Mouse (Mus musculus) heart, postnatal 25 days (tissue): ENCODE measurements around the gene Dnah1. TPM values are rescaled to one million over a fixed set of nuclear protein-coding genes. Genes with fewer than 3 reads are reported as not detected.

Experiments used
- DNase-seq: peaks from one replicate; pipeline ENCODE4 v3.0.0; 2022; ENCODE audit warnings: low spot score
- intact Hi-C: fragments of 180-260 bp; cut with DNase I; formaldehyde crosslinking; loops from one replicate; pipeline ENCODE4 v1.15.1; 2025
- total RNA-seq, 2 experiments: library from RNA; stranded (reverse); gene quantifications; 2 replicates each; pipeline ENCODE4 v1.2.3; 2021

The Dnah1 gene
- total RNA-seq, 2 experiments from 2014 or later: 0.03 to 0.11 TPM

DNA sequence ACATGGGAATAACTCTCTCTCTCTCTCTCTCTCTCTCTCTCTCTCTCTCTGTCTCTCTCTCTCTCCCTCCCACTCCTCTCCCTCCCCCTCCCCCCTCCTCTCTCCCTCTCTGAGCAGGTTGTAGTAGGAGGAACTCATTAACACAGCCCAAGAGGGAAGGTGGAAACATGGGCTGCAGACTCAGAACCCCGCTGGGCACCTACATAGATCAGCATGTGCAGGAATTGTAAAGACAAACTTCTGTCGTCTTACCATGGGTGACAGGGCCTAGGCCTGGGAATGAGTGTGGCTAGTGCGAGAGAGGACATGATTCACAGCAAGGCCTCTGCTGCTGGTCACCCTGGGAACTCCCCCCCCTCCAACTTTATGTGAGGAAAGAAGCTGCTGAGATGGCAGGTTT is 1.5 kb downstream of the Dnah1 start:
- no peak for DNase-seq
- intact Hi-C loops: no loop called here

DNA sequence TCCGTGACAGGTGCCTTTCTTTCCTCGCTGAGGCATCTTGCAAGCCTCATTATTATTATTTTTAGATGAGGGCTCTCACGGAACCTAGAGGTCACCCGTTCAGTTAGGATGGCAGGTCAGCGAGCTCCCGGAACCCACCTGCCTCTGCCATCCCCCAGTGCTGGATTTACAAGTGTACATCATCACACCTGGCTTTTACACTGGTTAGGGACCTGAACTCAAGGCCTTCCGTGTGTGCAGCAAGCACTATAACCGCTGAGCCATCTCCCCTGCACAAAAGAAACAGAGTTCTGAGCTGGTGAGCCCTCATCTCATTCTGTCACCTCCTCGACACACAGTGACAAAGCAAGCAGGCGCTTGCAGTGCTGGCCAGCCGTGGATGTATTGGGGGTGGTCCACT is 2.5 kb downstream of the Dnah1 start:
- intact Hi-C loops: no loop called here

DNA sequence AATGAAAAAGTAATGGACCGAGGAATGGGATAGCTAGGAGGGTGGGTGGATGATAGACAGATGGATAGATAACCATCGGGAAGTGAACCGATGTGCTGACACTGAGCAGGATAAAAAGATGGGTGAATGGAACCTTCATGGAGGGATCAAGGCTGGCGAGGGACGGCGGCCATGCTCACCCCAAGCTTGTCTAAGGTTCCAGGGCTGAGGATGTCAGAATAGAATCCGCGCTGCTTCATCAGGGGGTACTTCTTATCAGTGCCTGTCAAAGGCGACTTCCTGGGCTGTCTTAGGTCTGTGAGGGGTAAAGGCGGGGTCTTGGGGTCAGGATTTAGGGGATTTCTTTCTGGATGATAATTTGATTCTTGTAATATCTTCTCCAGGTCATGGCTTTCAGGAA is 4.2 kb downstream of the Dnah1 start:
- DNase-seq: no peak
- intact Hi-C loops: no loop called here

More for the DNA sequence above, 2.5 kb downstream of the Dnah1 start:
- no peak for DNase-seq

DNA sequence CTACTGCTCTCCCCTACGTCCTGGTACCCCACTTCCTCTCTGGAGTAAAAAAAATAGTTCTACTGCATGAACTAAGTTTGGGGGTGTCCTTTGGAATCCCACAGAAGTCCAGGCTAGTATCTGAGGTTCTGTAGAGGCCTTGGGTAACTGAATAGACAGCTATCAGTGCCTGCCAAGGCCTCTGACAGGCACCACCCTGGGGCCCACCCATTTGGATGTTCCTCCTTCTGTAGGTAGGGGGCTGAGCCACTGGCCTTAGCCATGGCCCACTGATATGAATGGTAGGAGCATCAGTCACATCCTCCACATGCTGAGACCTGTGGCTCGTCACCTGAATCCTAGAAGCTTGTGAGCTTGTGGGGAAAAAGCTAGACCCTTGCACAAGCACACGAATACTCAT is 5.9 kb downstream of the Dnah1 start:
- no peak for DNase-seq
- intact Hi-C loops: no loop called here

DNA sequence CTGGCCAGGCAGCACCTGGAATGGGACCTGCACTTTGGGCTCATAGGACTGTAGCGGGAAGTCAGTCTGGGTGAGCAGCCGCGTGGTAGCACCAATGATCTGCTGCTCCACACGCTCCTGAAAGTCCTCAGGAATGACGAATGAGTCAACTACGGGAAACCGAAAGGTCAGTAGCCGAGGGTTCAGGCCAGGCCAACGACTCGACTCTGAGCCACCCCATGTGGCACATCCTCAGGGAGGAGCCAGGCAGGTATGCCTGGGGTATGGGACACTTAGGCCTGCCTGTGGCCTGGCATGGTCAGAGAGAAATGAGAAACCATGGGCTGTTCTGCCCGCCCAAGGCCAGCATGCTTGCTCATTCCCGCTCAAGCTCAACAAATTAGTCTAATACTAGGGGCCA is 7.1 kb downstream of the Dnah1 start:
- intact Hi-C loops: no loop called here
- no peak for DNase-seq

DNA sequence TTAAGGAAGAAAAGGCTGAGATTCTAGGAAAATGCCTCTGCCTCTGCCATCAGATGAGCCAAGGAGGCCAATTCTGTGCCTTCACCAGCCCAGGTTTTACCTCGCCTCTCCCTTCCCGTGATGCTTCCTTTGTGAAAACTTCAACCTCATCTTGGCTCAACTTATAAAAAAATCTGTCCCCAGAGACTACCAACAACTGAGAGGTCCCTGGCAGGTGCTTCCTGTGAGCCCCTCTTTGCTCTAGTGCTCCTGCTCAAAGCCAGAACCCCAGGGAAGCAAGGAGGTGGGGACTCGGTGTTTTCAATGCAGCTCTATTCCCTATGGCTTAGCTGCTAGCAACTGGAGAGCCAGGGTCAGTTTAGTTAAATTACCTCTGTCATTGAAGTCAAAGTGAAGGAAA is 10.5 kb downstream of the Dnah1 start:
- no peak for DNase-seq
- intact Hi-C loops: no loop called here

DNA sequence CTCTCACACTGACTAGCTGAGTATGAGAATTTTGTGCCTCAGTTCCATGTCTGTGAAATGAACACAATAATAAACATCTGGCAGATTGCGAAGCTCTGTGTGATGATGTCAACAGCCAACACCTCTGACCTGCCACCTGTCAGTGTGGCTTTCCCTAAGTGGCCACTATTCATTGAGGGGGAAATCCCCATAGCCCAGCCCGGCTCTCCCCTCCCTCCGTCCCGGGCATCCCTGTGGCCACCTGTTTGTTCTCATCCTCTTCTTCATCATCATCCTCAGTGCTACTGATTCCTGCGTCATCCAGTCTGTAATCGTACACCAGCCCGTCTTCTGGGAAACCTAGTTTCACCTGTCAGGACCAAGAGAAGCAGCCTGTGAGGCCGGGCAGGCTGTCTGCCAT is 38.0 kb downstream of the Dnah1 start:
- intact Hi-C loops: no loop called here
- DNase-seq: no peak

DNA sequence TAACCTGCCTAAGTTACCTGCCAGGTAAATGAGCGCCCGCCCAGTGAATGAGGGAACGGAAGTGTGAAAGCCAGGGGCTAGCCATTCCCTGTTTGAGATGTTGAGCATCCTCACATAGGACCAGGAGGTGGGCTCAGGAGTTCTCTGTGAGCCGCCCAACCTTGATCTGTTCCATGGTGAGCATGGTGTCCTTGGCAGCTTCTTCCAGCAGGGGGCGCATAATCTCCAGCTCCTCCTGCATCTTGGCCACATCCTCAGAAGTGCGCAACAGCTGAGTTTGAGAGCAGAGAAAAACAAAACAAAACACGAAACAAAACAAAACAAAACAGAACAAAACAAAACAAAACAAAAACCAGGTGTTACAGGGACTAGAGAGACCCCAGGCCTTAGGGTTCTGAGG is 51.5 kb downstream of the Dnah1 start:
- intact Hi-C loops: loop anchor here (2.0 to 10.0 kb wide), 4 partner anchors 53 to 333 kb away; no protein-coding TSS in a partner anchor
- no peak for DNase-seq

DNA sequence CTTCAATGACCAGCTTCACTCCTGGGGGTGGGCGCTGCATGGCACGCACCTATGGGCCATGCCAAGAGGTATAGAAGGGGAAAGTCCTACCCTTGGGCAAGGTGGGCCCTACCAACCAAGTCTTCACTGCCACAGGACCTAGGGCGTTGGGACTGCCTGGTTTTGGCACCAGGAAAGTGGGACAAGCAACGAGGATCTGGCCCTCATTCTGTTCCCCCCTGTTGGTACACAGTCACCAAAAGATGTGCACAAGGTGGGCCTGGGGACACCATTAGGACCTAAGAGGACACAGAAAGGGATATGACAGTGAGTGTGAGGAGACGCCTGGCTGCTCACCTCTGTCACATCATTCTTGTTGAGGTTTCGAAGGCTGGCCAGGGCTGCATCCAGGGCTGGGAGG is 52.6 kb downstream of the Dnah1 start:
- intact Hi-C loops: loop anchor here (5.0 to 10.0 kb wide), 2 partner anchors 96 to 334 kb away; no protein-coding TSS in a partner anchor

DNA sequence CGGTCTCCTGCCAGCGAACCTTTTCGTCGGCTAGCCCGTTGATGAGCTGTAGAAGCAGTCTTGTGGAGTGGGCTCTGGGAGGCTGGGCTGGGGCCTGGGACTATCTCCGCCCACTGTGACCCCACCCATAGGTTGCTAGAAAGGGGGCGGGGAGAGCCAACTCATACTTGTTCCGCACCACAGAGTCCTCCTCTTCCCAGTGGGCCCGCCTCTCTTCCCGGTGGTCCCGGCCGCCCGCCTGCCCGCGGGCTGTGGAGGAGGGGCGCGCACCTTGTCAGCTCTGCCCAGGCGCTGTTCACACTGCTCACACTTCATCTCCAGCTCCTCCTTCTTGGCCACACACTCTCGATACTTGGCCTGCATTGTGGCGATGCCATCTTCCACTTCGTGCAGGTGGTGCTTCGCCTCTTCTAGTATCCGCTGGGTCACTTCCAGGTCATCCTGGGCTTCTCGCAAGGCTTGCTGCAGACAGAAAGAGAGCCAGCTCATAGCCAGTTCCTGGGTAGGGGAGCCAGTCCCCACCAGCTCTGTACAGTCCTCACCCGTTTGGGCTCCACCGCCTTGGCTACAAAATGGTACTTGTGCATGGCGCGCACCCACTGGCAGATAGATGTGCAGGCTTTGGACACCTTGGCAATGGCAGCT is 54.1 kb downstream of the Dnah1 start:
- intact Hi-C loops: loop anchor here (5.0 to 10.0 kb wide), 2 partner anchors 98 to 335 kb away; no protein-coding TSS in a partner anchor
- DNase-seq: no peak

More for the DNA sequence above, 52.6 kb downstream of the Dnah1 start:
- no peak for DNase-seq

DNA sequence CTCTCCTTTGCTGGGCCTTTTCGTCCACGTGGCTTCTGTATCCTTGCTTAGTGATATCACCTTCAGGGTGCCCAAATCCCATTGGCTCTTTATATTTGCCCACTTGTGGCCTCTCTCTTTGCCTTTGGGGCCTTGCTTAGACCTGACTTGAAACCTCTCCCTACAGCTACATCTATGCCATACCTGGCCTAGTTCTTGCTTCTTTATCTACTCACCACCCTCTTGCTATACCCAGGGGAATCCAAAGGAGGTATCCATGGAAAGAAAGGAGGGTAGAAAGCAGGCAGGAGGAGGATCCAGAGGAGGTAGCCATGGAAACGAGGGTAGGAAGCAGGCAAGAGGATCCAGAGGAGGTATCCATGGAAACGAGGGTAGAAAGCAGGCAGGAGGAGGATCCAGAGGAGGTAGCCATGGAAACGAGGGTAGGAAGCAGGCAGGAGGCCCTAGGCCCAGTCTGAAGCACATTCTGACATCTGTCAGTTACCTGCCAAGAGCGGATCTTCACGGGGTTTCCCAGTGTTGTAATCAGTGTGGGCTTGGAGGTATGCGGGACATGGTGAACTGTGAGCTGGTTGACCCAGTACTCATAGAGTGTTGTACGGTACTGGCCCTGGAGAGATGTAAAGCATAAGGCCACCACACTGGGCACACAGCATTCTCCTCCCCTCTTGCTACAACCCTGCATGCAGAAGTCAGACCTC is 55.2 kb downstream of the Dnah1 start:
- intact Hi-C loops: no loop called here
- DNase-seq: no peak

DNA sequence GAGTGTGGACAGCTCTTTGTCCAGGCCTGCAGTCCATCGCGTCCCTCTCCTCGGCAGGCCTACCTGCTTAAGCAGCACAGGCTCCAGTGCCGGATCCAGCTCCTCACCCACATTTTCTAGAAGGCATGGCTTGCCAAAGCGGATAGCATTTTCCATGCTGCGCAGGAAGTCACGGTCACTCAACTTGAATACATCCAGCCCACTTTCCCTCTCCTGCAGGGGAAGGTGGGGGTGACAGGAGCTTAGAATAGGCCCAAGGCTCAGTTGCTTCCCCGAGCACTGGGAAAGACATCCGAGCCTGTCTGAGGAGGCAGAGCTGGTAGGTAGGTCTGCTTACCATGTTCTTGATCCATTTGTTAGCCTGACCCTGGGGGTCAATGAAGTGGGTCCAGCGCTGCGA is 56.0 kb downstream of the Dnah1 start:
- intact Hi-C loops: no loop called here
- no peak for DNase-seq

DNA sequence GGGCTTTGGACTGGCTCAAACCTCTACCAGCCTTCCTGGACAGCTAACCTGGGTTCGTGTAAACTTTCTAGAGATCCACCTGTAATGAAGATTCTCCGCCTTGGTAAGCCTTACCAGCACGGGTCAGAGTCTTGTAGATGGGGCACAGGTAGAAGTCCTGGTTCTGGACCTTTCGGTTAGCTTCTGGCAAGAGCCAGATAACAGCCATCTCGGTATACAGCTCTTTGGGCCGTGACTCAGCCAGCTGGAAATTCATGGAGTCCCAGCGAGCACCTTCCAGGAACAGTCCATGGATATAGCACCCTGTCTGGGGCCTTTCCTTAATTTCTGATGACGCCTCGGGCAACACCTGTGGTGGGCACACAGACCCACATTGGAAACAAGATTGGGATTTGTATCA is 62.8 kb downstream of the Dnah1 start:
- no peak for DNase-seq
- intact Hi-C loops: no loop called here

DNA sequence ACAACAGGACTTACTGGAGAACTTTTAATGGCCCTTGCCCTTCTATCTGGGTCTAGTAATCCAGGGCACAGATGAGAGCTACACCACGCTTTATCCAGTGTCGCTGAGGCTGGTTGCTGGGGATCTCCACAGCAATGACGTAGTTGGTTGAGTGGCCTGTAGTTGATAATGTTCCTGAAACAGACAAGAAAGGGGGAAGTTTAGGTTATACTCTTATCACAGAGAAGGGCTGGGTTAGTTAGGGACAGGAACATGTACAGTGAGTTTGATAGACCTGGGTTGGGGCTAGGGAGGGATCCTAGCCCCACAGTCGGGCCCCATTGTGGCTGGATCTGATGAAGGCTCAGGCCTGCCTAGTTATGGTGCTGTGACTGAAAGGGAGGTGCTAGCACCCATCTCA is 63.3 kb downstream of the Dnah1 start:
- no peak for DNase-seq
- intact Hi-C loops: no loop called here

DNA sequence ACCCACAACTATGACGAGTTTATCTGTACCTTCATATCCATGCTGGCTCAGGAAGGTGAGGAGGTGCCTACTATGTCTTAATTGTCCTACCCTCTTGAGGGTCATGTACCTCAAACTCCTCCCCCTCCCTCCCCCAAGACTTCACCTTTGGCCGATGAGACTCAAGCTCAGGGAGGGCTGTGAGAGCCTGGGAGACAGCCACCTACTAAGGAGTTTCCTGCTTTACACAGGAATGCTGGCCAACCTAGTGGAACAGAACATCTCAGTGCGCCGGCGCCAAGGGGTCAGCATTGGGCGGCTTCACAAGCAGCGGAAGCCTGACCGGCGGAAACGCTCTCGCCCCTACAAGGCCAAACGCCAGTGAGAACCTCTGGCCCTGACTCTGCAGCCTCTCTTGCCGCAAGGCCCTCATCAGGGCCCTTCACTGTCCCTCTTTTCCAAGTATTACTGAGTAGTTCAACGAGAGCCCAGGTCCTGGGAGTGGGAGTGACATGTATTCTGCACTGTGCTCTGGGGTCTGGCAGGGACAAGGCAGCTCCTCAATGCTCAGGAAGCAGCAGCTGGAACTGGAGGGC is 65.1 kb downstream of the Dnah1 start:
- intact Hi-C loops: no loop called here
- no peak for DNase-seq

DNA sequence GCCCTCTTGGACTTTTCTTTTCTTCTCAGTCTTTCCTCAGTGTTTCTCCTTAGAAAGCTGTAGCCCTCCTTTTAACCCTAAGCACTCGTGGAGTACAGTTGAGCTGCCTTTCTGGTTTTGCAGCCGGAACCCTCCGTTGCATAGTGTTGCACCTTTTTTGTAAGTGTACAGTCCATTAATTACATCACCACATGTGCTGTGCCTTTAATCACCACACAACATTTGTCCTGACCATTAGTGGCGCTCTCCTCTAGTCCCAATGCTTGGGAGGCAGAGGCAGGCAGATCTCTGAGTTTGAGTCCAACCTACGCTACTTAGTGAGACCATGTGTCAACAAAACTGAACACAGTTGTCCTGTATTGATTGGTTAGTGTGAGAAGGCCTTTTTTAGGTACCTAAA is 71.6 kb downstream of the Dnah1 start:
- no peak for DNase-seq
- intact Hi-C loops: loop anchor here (5.0 kb wide), 1 partner anchor 85 kb away; the partner anchor contains the start of gene Capn7

DNA sequence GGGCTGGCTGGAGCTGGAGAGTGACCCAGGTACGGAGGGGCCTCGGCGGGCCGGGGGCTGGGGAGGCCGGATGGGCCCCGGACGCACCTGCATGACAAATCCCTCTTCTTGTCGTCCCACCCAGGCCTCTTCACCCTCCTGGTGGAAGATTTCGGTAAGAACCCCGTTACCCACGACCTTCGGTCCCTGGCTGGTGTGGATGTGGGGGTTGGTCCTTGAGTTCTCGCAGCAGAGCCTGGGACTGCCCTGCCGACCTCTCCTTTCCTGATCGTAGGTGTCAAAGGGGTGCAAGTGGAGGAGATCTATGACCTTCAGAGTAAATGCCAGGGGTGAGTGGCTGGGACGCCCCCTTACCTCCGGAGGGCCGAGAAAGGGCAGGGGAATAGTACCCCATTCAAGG is 72.1 kb downstream of the Dnah1 start:
- intact Hi-C loops: loop anchor here (5.0 kb wide), 1 partner anchor 86 kb away; the partner anchor contains the start of gene Capn7

DNA sequence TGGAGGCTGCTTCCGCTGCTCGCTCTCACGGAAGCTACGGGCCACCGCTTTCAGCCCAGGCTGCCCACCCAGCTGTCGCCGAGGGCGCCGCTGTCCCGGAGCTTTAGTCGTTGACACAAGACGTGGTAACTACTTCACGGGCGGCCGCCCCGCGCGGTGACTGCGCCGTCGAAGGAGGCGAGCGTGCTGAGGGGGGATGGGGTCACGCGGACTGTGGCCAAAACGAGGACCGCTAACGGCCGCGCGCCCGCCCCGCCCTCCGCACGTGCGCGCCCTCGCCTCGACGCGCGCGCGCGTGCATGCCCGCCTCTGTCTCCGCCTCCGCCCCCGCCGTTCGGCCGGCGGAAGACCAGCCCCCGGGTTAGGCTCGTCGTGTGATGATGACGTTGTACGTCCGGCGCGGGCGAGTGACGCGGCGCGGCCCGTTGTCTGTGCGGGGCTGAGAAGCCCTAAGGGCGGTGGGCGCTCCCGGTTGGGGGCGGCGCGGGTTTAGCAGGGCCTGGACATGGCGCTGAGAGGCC is 72.6 kb downstream of the Dnah1 start, which contains the start of the genes Phf7 and Bap1:
TSS of gene Phf7 (minus strand) at position 234 of the 521 bp plus-strand sequence.
TSS of gene Bap1 (plus strand) at position 367 of the 521 bp plus-strand sequence.
- intact Hi-C loops: loop anchor here (5.0 kb wide), 1 partner anchor 86 kb away; the partner anchor contains the start of gene Capn7
- peak; percentile 88 for DNase-seq

More for the DNA sequence above, 72.1 kb downstream of the Dnah1 start:
- no peak for DNase-seq

DNA sequence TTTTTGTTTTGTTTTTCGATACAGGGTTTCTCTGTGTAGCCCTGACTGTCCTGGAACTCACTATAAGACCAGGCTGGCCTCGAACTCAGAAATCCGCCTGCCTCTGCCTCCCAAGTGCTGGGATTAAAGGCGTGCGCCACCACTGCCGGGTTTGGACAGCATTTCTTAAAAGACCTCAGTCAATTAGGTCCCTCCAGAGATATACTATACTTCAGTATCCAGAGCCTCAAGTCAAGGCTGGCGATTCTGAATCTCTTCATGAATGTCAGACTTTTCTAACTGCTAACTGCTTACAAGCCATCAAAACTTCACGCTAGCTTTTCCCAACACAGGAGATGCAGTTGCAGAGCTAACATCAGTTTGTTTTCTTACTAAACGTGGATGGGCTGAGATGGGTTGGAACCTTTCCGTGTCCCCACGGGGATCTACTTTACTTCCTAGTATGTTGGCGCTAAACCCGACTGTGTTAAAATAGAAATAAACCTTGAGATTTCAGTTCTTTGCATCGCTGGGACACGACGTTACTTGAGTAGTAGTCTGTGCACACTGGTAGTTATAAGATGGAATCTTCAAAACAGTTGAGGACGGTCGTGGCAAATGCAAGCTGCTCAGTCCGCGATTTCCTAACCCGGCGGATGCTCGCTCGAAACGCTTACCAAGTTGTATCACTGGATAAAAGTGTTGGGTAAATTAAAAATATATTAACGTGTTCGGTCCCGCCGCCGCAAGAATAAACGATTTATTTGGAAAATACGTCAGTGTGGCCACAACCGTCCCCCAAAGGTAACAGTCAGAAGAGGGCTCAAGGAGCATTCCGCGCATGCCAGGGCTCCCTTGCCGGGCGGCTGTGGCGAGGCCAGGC is 73.2 kb downstream of the Dnah1 start:
- no peak for DNase-seq
- intact Hi-C loops: loop anchor here (5.0 kb wide), 1 partner anchor 87 kb away; the partner anchor contains the start of gene Capn7
